Mouse (Mus musculus) hindlimb bud, embryonic 11.5 days (tissue): ENCODE data around the gene Acsl3.

ENCODE experiments used
- DNase-seq: peaks from one replicate; pipeline ENCODE4 v3.0.0-alpha.2; 2012; ENCODE audit warnings: low read depth, low spot score; ENCODE audit errors: extremely low spot score

The Acsl3 gene

GRCm38 (mm10) chr1:78657671-78658440 lies at the start of gene Acsl3, which contains the start of gene Utp14b:
Gene Acsl3 (plus strand): TSS chr1:78657825.
Gene Utp14b (plus strand): TSS chr1:78658038.
- DNase-seq, result peak; percentile 53

GRCm38 (mm10) chr1:78609134-78609907 lies 48.3 kb upstream of the Acsl3 start:
- no peak for DNase-seq

GRCm38 (mm10) chr1:78611039-78611438 lies 46.6 kb upstream of the Acsl3 start:
- no peak for DNase-seq

GRCm38 (mm10) chr1:78612959-78613358 lies 44.7 kb upstream of the Acsl3 start:
- no peak for DNase-seq

GRCm38 (mm10) chr1:78624352-78624751 lies 33.3 kb upstream of the Acsl3 start:
- DNase-seq, result no peak

GRCm38 (mm10) chr1:78634486-78634885 lies 23.1 kb upstream of the Acsl3 start:
- DNase-seq, result no peak

DNA sequence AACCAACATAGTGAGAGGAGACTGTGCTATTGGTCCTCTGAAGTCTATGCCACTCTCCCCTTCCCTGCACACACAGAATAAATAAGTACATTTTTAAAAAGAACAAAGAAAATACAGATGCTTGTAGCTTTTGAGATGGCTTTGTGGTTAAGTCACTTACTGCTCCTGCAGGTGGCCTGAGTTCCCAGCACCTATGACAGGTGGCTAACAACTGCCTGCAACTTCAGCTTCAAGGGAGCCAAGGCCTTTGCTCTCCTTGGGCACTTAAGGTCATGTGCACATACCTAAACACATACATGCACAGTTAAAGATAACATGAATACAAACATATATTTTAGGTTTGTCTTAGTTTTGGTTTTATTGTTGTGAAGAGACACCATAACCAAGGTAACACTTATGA lies 16.8 kb upstream of the Acsl3 start:
- DNase-seq, result no peak

GRCm38 (mm10) chr1:78641791-78642190 lies 15.8 kb upstream of the Acsl3 start:
- no peak for DNase-seq

- DNase-seq, result no peak
These were observed 15.4 kb upstream of the Acsl3 start for GRCm38 (mm10) chr1:78642197-78642596.

GRCm38 (mm10) chr1:78647317-78647885 lies 10.2 kb upstream of the Acsl3 start:
- DNase-seq, result no peak

GRCm38 (mm10) chr1:78649269-78650061 lies 8.2 kb upstream of the Acsl3 start:
- DNase-seq, result no peak

GRCm38 (mm10) chr1:78656472-78656871 lies 1.2 kb upstream of the Acsl3 start:
- DNase-seq, result no peak

- DNase-seq, result no peak
These were observed 500 bp upstream of the Acsl3 start for GRCm38 (mm10) chr1:78657021-78657629.

- DNase-seq, result no peak
These were observed 1.0 kb downstream of the Acsl3 start for GRCm38 (mm10) chr1:78658441-78659269.

DNA sequence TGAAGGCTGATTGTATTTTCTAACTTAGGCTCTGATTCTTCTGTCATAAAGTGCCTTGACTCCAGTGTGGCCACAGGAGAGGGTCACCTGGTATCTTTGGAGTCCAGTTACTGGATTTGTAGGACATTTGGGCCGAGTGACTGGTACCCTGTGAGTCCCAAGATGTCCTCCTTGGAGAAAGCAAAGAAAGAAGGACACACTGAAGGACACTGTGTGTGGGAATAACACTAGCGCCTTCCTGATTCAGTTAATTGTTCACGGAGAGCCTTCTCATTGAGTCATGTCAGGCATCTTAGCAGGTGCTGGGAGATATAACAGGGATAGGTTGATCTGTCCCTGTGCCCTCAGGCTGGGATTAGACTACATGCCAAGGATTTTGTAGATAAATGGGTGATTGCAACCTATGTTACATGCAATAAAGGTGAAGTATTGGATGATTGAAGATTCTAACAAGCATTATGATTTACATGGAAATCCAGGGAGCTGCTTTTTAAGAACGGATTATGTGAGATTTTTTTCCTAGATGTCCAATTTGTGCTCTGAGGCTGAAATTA lies 1.7 kb downstream of the Acsl3 start:
- DNase-seq, result no peak

DNA sequence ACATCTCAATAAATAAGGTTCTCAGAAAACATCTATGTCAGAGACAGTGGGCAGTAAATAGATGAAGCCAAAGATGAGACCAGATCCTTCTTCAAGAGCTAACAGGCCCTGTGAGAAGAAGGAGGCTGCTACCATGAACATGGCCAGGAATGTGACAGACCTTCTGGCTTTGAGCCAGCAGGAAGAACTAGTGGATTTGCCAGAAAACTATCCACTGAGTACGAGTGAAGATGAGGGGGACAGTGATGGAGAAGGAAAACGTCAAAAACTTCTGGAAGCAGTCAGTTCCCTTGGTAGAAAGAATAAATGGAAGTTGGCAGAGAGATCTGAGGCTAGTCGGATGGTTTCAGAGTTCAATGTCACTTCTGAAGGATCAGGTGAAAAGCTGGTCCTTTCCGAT lies 6.7 kb downstream of the Acsl3 start:
- DNase-seq, result no peak

- DNase-seq, result no peak
These were observed 8.4 kb downstream of the Acsl3 start for GRCm38 (mm10) chr1:78665954-78666499.

DNA sequence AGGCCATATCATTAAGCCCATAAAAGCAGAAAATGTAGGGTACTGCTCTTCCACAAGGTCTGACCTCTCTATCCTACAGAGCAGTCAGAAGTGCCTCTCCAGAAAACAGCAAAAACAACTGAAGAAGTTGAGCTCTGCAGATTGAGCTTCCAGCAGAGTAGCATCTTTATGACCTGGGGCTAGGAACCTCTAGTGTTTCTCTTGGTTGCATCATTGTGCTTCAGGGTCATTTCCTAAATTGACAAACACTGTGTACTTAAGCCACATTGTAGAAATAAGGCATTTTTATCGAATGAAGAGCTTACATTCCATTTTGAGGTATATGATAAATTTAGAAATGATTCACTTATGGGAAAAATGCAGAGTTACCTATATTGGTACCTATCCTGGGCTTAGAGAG lies 9.0 kb downstream of the Acsl3 start:
- no peak for DNase-seq

GRCm38 (mm10) chr1:78682291-78682690 lies 24.7 kb downstream of the Acsl3 start:
- DNase-seq, result no peak
